Mouse (Mus musculus): ENCODE results near the gene Cox6b1. TPM values are rescaled to one million over a fixed set of nuclear protein-coding genes. Genes with fewer than 3 reads are reported as not detected.

The Cox6b1 gene
- polyA plus RNA-seq, 1 experiment from 2014 or later, result 1,335 TPM

DNA sequence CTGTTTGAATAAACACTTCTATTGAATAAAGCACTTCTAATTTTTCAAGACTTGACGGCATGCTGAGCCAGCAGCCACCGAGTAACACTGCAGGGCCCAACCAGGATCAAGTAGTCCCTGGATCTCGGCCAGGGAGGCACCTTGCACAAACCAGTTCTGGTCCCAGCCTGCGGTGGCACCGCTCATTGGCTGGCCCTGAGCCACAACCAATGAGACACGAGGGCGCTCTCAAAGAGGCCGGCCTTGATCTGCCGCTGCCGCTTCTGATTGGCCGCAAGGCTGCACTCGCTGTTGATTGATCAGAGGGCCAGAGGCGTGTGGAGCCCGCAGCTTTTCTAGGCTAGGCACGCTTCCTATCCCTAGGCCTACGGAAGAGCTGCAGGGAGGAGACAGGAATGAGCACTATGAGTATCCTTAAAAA lies 26.0 kb downstream of the Cox6b1 start:
- Histone ChIP-seq H3K9me3 (ENCODE audit: control insufficient read depth, low read length) (no peaks in the 10 kb centered on the region; the same call in 1 of the 2 replicates), H3K4me2 (ENCODE audit: low read depth, low read length) (peak overlapping the region; percentile 31; the same call in 1 of the 2 replicates), H3K36me3 (ENCODE audit: control insufficient read depth, insufficient read depth, low read length) (no peaks in the 10 kb centered on the region), H3K4me3 (ENCODE audit: low read length) (no peak overlapping the region; the same call in 1 of the 2 replicates), H3K27ac (ENCODE audit: low read length) (peak overlapping the region; percentile 46; the same call in 1 of the 2 replicates), H3K9ac (ENCODE audit: low read depth, low read length) (no peak overlapping the region), H3K27me3 (replicated peaks; ENCODE audit: control insufficient read depth, insufficient read depth, low read length) (no peaks in the 10 kb centered on the region), H3K4me1 (ENCODE audit: control insufficient read depth, insufficient read depth, low read length) (peaks cover 19% of the 10 kb centered on the region)
- ATAC-seq, result peak; percentile 91
- 2% methylated on average over 16 of the region's 16 CpGs for WGBS

- H3K36me3 ChIP-seq (ENCODE audit: control insufficient read depth, insufficient read depth, low read length), result no peaks in the 10 kb centered on the region
- no peaks in the 10 kb centered on the region; the same call in 1 of the 2 replicates for H3K9me3 ChIP-seq (ENCODE audit: control insufficient read depth, low read length)
- H3K4me2 ChIP-seq (ENCODE audit: low read depth, low read length), result no peak within 1 kb of the TSS; the same call in 1 of the 2 replicates
- 94% methylated on average over 12 of the region's 12 CpGs for WGBS
- peak within 1 kb of the TSS; percentile 7; the same call in 1 of the 2 replicates for H3K27ac ChIP-seq (ENCODE audit: low read length)
- H3K9ac ChIP-seq (ENCODE audit: low read depth, low read length), result no peak within 1 kb of the TSS
- no peaks in the 10 kb centered on the region for H3K27me3 ChIP-seq (replicated peaks; ENCODE audit: control insufficient read depth, insufficient read depth, low read length)
- H3K4me3 ChIP-seq (ENCODE audit: low read length), result no peak within 1 kb of the TSS
- H3K4me1 ChIP-seq (ENCODE audit: control insufficient read depth, insufficient read depth, low read length), result peaks cover 22% of the 10 kb centered on the region
- no peak for ATAC-seq
These were observed 27.2 kb downstream of the Cox6b1 start, which contains the start of gene Zbtb32 for GRCm38 (mm10) chr7:30598786-30599185. Gene Zbtb32 (minus strand): TSS chr7:30598909.

- no peak overlapping the region for H3K27ac ChIP-seq (ENCODE audit: low read length)
- no peaks in the 10 kb centered on the region; the same call in 1 of the 2 replicates for H3K9me3 ChIP-seq (ENCODE audit: control insufficient read depth, low read length)
- 79% methylated on average over 5 of the region's 5 CpGs for WGBS
- H3K36me3 ChIP-seq (ENCODE audit: control insufficient read depth, insufficient read depth, low read length), result no peaks in the 10 kb centered on the region
- H3K4me2 ChIP-seq (ENCODE audit: low read depth, low read length), result no peak overlapping the region
- H3K9ac ChIP-seq (ENCODE audit: low read depth, low read length), result no peak overlapping the region
- ATAC-seq, result no peak
- no peak overlapping the region for H3K4me3 ChIP-seq (ENCODE audit: low read length)
- H3K27me3 ChIP-seq (replicated peaks; ENCODE audit: control insufficient read depth, insufficient read depth, low read length), result no peaks in the 10 kb centered on the region
- H3K4me1 ChIP-seq (ENCODE audit: control insufficient read depth, insufficient read depth, low read length), result peaks cover 17% of the 10 kb centered on the region
These were observed 29.1 kb downstream of the Cox6b1 start for GRCm38 (mm10) chr7:30596811-30597210.

- Histone ChIP-seq H3K4me1 (ENCODE audit: control insufficient read depth, insufficient read depth, low read length) (peaks cover 17% of the 10 kb centered on the region), H3K36me3 (ENCODE audit: control insufficient read depth, insufficient read depth, low read length) (no peaks in the 10 kb centered on the region), H3K27me3 (replicated peaks; ENCODE audit: control insufficient read depth, insufficient read depth, low read length) (no peaks in the 10 kb centered on the region), H3K4me3 (ENCODE audit: low read length) (no peak overlapping the region), H3K9me3 (ENCODE audit: control insufficient read depth, low read length) (no peaks in the 10 kb centered on the region; the same call in 1 of the 2 replicates), H3K27ac (ENCODE audit: low read length) (no peak overlapping the region), H3K4me2 (ENCODE audit: low read depth, low read length) (no peak overlapping the region), H3K9ac (ENCODE audit: low read depth, low read length) (no peak overlapping the region)
- 80% methylated on average over 5 of the region's 5 CpGs for WGBS
- ATAC-seq, result no peak
These were observed 29.9 kb downstream of the Cox6b1 start for GRCm38 (mm10) chr7:30596093-30596492.

DNA sequence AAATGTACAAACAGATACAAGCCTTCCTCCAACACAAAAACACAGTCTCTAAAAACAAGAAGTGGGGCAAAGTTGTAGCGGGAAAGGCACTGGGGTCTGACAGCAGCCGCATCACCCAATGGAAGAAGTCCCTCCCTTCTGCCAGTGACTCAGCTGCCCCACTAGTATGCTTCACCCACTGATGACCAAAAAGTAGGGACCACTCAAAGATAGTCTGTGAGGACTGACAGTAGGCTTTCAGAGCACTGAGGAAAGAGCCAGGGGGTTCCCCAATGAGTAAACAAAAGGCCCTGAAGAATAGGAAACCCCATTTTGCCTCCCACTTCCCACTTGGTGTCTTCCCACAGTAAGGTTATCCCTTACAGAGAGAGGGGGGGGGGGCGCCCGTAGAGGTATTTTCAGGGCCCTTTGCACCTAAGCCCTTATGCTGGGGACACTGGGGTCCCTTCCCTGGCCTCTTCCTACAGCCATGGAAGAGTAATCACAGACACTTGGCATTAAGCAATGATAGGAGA lies 31.4 kb downstream of the Cox6b1 start:
- no peak for ATAC-seq
- Histone ChIP-seq H3K4me1 (ENCODE audit: control insufficient read depth, insufficient read depth, low read length) (peaks cover 13% of the 10 kb centered on the region), H3K4me3 (ENCODE audit: low read length) (no peak overlapping the region), H3K36me3 (ENCODE audit: control insufficient read depth, insufficient read depth, low read length) (no peaks in the 10 kb centered on the region), H3K4me2 (ENCODE audit: low read depth, low read length) (no peak overlapping the region), H3K27ac (ENCODE audit: low read length) (no peak overlapping the region), H3K27me3 (replicated peaks; ENCODE audit: control insufficient read depth, insufficient read depth, low read length) (no peaks in the 10 kb centered on the region), H3K9ac (ENCODE audit: low read depth, low read length) (no peak overlapping the region), H3K9me3 (ENCODE audit: control insufficient read depth, low read length) (no peaks in the 10 kb centered on the region; the same call in 1 of the 2 replicates)
- 68% methylated on average over 4 of the region's 4 CpGs for WGBS

DNA sequence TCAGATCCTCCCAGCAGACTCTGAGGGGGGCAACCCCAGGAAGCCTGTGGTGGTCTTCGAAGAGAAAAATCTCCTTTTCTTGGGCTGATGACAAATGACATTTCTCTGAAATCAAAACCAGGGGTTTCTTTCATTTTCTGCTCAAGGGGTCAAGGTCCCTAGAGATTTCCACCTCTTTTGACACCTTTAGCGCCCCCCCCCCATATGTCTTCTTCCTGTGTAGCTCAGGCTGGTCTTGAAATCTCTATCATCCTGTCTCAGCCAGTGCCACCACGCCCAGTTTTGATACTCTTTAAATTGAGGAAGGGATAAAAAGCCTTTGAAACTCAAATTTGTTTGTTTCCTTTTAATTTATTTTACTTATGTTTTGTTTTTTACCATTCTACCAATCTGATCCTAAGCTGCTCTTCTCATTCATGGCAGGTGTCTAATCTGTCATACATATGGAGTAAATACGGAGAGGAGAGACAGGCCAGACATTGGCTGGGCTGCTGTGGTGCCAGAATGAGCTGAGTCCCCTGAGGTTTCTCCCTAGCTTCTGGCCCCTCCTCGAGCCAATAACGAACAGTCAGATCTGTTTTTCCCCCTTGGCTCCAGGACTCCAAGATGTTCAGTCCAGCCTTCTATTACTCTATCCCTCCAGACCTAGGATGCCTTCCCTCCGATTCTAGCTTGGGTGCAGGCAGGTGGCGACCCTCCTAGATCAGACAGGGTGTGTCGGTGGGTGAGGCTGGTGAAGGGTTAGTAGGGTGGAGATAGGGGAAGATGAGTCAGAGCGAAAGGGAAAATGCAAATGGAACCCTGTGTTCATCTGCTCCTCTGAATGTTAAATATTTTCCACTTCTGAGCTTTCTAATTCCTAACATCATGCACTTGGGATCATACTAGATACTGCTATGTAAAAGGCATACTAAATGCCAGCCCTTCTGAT lies 32.1 kb downstream of the Cox6b1 start:
- no peaks in the 10 kb centered on the region for H3K36me3 ChIP-seq (ENCODE audit: control insufficient read depth, insufficient read depth, low read length)
- ATAC-seq, result no peak
- peaks cover 11% of the 10 kb centered on the region for H3K4me1 ChIP-seq (ENCODE audit: control insufficient read depth, insufficient read depth, low read length)
- no peak overlapping the region for H3K4me2 ChIP-seq (ENCODE audit: low read depth, low read length)
- no peaks in the 10 kb centered on the region; the same call in 1 of the 2 replicates for H3K9me3 ChIP-seq (ENCODE audit: control insufficient read depth, low read length)
- WGBS, result 70% methylated on average over 10 of the region's 10 CpGs
- H3K27me3 ChIP-seq (replicated peaks; ENCODE audit: control insufficient read depth, insufficient read depth, low read length), result no peaks in the 10 kb centered on the region
- H3K4me3 ChIP-seq (ENCODE audit: low read length), result no peak overlapping the region
- H3K27ac ChIP-seq (ENCODE audit: low read length), result no peak overlapping the region
- no peak overlapping the region for H3K9ac ChIP-seq (ENCODE audit: low read depth, low read length)

GRCm38 (mm10) chr7:30592772-30593423 lies 33.1 kb downstream of the Cox6b1 start:
- Histone ChIP-seq H3K9ac (ENCODE audit: low read depth, low read length) (no peak overlapping the region), H3K27me3 (replicated peaks; ENCODE audit: control insufficient read depth, insufficient read depth, low read length) (no peaks in the 10 kb centered on the region), H3K36me3 (ENCODE audit: control insufficient read depth, insufficient read depth, low read length) (no peaks in the 10 kb centered on the region), H3K9me3 (ENCODE audit: control insufficient read depth, low read length) (no peaks in the 10 kb centered on the region), H3K4me2 (ENCODE audit: low read depth, low read length) (no peak overlapping the region), H3K4me1 (ENCODE audit: control insufficient read depth, insufficient read depth, low read length) (peaks cover 11% of the 10 kb centered on the region), H3K4me3 (ENCODE audit: low read length) (no peak overlapping the region), H3K27ac (ENCODE audit: low read length) (no peak overlapping the region)
- 51% methylated on average over 5 of the region's 5 CpGs for WGBS
- no peak for ATAC-seq

DNA sequence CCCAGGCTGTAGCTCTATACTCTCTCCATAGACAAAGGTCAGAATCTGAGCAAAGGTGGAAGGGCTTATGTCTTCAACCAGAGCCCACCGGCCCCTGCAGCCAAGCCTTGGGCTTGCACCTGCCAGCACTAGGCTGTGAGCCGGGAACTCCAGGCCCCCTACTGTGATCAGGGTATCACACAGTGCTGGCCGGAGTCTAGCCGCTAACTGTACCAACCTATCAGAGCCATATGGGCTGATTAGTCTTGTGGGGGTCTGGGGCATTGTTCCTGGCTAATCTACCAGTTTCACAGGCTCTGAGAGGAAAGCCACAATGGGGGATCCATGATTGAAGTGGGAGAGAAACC lies 34.4 kb downstream of the Cox6b1 start:
- ATAC-seq, result no peak
- Histone ChIP-seq H3K9me3 (ENCODE audit: control insufficient read depth, low read length) (no peaks in the 10 kb centered on the region), H3K4me2 (ENCODE audit: low read depth, low read length) (no peak overlapping the region), H3K4me3 (ENCODE audit: low read length) (no peak overlapping the region), H3K27me3 (replicated peaks; ENCODE audit: control insufficient read depth, insufficient read depth, low read length) (no peaks in the 10 kb centered on the region), H3K27ac (ENCODE audit: low read length) (no peak overlapping the region), H3K36me3 (ENCODE audit: control insufficient read depth, insufficient read depth, low read length) (no peaks in the 10 kb centered on the region), H3K9ac (ENCODE audit: low read depth, low read length) (no peak overlapping the region), H3K4me1 (ENCODE audit: control insufficient read depth, insufficient read depth, low read length) (peaks cover 23% of the 10 kb centered on the region)
- WGBS, result 69% methylated on average over 4 of the region's 4 CpGs

GRCm38 (mm10) chr7:30590927-30591604 lies 34.9 kb downstream of the Cox6b1 start:
- Histone ChIP-seq H3K4me1 (ENCODE audit: control insufficient read depth, insufficient read depth, low read length) (peaks cover 24% of the 10 kb centered on the region), H3K36me3 (ENCODE audit: control insufficient read depth, insufficient read depth, low read length) (no peaks in the 10 kb centered on the region), H3K27me3 (replicated peaks; ENCODE audit: control insufficient read depth, insufficient read depth, low read length) (no peaks in the 10 kb centered on the region), H3K4me2 (ENCODE audit: low read depth, low read length) (peak overlapping the region; percentile 87), H3K9ac (ENCODE audit: low read depth, low read length) (peak overlapping the region; percentile 95; the same call in 1 of the 2 replicates), H3K27ac (ENCODE audit: low read length) (no peak overlapping the region), H3K9me3 (ENCODE audit: control insufficient read depth, low read length) (no peaks in the 10 kb centered on the region), H3K4me3 (ENCODE audit: low read length) (peak overlapping the region; percentile 98)
- ATAC-seq, result no peak
- WGBS, result 83% methylated on average over 9 of the region's 9 CpGs

Measured in intestine, embryonic 16.5 days (tissue).